Mouse (Mus musculus): ENCODE data around the gene Pole. TPM values are rescaled to one million over a fixed set of nuclear protein-coding genes. Genes with fewer than 3 reads are reported as not detected.

The Pole gene
- polyA plus RNA-seq, 1 experiment from 2014 or later = 8.2 TPM

DNA sequence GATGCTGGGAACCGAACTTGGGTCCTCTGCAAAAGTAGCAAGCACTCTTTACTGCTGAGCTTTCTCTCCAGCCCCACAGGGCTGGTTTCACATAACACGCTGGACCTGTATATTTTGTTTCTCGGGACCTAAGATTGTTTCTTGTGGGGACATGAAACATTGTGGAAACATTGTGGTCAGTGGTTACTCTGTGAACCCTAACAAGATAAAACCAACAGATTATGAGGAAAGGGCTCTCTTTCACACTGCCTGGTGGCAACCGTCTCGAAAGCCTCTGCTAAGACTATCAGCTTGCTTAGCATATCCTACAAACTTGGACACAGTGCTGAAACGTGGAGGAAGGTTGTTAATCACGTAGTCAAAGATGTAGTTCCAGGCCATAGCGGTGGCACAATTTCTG lies 60.9 kb downstream of the Pole start:
- Histone ChIP-seq H3K9ac (no peak overlapping the region), H3K4me2 (no peak overlapping the region), H3K9me3 (no peaks in the 10 kb centered on the region), H3K4me1 (replicated peaks) (peaks cover 16% of the 10 kb centered on the region), H3K4me3 (no peak overlapping the region), H3K27me3 (peaks cover 32% of the 10 kb centered on the region), H3K27ac (no peak overlapping the region), H3K36me3 (no peaks in the 10 kb centered on the region)
- ATAC-seq (ENCODE audit: low FRiP score) = no peak
- WGBS = 88% methylated on average over 8 of the region's 8 CpGs

DNA sequence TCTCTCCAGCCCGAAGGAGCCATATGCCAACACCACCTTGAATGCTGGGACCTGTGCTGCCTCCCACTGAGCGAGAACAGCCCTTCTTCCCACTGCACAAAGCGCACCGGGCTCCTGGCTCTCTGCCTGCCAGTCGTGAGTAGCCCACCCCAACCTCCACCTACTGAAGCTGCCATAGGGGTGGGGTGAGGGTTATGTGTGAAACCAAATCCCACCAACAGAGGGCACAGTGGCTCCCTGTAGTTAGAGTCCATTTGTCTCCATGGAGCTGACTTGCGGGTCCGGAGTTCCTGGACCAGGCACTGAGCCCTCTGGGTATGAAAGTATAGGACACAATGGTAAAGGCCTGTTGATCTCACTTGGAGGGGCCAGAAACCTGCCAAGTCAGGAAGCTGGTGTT lies 68.6 kb downstream of the Pole start:
- Histone ChIP-seq H3K9ac (no peak overlapping the region), H3K27ac (no peak overlapping the region), H3K4me2 (no peak overlapping the region), H3K9me3 (no peaks in the 10 kb centered on the region), H3K4me3 (no peak overlapping the region), H3K36me3 (no peaks in the 10 kb centered on the region), H3K4me1 (replicated peaks) (peaks cover 9% of the 10 kb centered on the region), H3K27me3 (peaks cover 19% of the 10 kb centered on the region)
- no peak for ATAC-seq (ENCODE audit: low FRiP score)
- WGBS = 12% methylated on average over 7 of the region's 7 CpGs

DNA sequence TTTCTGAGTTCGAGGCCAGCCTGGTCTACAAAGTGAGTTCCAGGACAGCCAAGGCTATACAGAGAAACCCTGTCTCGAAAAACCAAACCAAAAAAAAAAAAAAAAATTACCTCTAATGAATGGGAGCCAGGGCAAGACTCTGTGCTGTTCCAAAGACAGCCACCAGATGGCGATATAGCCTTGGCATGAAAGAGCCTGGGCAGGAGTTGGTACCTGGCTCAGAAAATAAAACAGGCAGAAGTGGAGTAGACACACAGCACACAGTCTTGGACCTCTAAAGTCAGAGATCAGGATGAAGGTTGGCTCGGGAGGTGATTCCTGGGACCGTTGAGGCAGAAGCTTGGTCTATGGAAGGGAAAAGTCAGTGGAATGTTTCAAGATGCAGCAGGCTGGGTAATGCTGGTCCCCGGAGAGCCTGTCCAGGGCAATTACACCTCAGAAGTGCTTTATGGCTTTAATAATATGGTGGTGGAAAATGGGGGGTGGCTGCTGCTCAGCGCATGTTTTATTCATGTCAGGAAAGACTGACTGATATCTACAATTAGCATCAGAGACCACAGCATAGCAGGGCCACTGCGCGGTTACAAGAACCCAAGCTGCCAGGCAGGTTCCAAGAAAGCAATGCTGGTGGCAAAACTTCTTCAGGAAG lies 71.5 kb downstream of the Pole start:
- H3K9ac ChIP-seq = no peak overlapping the region
- H3K36me3 ChIP-seq = peaks cover 11% of the 10 kb centered on the region; the same call in 1 of the 2 replicates
- 0 out of 2 replicates have a peak overlapping the region, but pooled peaks have one; percentile 12 for H3K27ac ChIP-seq
- H3K27me3 ChIP-seq = peaks cover 29% of the 10 kb centered on the region
- H3K4me2 ChIP-seq = no peak overlapping the region
- H3K4me1 ChIP-seq (replicated peaks) = peaks cover 9% of the 10 kb centered on the region
- peak; percentile 55 for ATAC-seq (ENCODE audit: low FRiP score)
- no peaks in the 10 kb centered on the region for H3K9me3 ChIP-seq
- no peak overlapping the region for H3K4me3 ChIP-seq
- 30% methylated on average over 9 of the region's 9 CpGs for WGBS

DNA sequence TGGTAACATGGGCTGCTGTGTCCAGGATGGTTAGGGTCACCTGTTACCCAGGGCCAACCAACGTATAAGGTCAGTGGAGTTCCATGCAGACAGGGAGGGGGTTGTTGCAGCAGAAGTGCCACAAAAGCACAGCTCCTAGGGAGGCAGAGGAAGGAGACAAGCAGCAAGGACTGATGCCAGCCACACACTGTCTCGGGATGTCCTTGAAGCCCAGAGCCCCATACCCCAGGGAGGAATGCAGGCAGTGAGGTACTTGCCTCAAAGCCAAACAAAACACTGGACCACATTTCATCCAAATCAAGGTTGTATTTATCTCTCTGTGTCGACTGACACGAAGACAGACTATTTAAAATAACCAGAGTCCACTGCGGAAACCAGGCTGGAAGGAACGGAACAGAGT lies 75.4 kb downstream of the Pole start:
- Histone ChIP-seq H3K27ac (no peak overlapping the region), H3K27me3 (peaks cover 16% of the 10 kb centered on the region), H3K9ac (no peak overlapping the region), H3K4me2 (no peak overlapping the region), H3K4me1 (replicated peaks) (peaks cover 18% of the 10 kb centered on the region), H3K9me3 (no peaks in the 10 kb centered on the region), H3K36me3 (peaks cover 20% of the 10 kb centered on the region; the same call in 1 of the 2 replicates), H3K4me3 (no peak overlapping the region)
- ATAC-seq (ENCODE audit: low FRiP score) = no peak
- WGBS = 86% methylated on average over 6 of the region's 6 CpGs

DNA sequence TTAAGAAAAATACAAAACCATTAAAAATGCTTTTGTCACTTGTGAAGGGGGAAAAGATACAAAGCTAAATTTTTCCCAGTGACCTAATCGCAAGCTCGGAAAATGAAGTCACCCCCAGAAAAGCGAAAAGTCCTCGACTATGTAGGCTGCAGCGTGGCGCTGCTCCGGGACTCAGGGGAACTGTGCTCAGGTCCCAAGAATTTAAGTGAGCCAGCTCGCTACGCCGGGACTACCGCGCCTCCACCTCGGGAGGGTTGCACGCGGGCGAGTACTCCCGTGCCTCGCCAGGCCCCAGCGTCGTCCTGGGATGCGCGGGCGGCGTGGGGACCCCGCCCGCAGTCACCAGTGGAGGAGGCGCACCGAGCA lies 76.7 kb downstream of the Pole start:
- Histone ChIP-seq H3K36me3 (peaks cover 30% of the 10 kb centered on the region), H3K27ac (no peak overlapping the region), H3K4me2 (peak overlapping the region; percentile 74), H3K4me3 (peak overlapping the region; percentile 44), H3K9ac (peak overlapping the region; percentile 71), H3K27me3 (peaks cover 16% of the 10 kb centered on the region), H3K9me3 (no peaks in the 10 kb centered on the region), H3K4me1 (replicated peaks) (peaks cover 16% of the 10 kb centered on the region)
- ATAC-seq (ENCODE audit: low FRiP score) = no peak
- 1% methylated on average over 28 of the region's 28 CpGs for WGBS

DNA sequence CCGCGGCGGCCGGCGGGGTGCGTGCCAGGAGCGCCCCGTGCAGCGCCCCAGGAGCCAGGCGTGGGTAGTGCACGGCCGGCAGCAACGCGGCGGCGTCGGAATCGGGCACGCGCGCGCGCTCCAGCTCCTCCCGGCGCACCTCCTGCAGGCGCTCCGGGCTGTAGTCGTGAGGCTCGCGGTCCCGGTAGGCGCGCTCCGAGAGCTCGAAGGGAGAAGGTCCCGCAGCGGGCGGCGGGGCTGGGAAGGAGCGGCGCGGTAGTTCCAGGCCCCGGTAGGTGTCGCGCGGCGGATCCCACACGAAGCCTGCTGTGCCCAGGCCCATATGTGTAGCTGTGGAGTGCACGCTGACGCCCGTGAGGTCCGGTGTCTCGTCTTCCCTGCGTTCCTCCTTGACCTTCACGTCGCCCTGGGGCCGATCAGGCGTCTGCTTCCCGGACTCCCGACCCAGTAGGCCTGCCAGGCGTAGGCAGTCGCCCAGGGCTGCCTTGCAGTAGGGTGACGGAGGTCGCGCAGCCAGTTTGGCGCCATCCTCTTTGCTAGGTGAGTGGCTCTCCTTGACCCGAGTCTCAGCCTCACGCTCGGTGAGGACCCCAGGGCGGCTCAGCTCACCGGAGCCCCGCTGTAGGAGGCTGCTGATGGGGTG lies 77.2 kb downstream of the Pole start:
- peak overlapping the region; percentile 58; the same call in 1 of the 2 replicates for H3K27ac ChIP-seq
- peak overlapping the region; percentile 74 for H3K4me2 ChIP-seq
- H3K4me3 ChIP-seq = peak overlapping the region; percentile 44
- H3K4me1 ChIP-seq (replicated peaks) = peaks cover 14% of the 10 kb centered on the region
- 1% methylated on average over 72 of the region's 72 CpGs for WGBS
- H3K36me3 ChIP-seq = peaks cover 35% of the 10 kb centered on the region
- H3K9me3 ChIP-seq = no peaks in the 10 kb centered on the region
- peaks cover 16% of the 10 kb centered on the region for H3K27me3 ChIP-seq
- peak; percentile 77 for ATAC-seq (ENCODE audit: low FRiP score)
- H3K9ac ChIP-seq = peak overlapping the region; percentile 71

DNA sequence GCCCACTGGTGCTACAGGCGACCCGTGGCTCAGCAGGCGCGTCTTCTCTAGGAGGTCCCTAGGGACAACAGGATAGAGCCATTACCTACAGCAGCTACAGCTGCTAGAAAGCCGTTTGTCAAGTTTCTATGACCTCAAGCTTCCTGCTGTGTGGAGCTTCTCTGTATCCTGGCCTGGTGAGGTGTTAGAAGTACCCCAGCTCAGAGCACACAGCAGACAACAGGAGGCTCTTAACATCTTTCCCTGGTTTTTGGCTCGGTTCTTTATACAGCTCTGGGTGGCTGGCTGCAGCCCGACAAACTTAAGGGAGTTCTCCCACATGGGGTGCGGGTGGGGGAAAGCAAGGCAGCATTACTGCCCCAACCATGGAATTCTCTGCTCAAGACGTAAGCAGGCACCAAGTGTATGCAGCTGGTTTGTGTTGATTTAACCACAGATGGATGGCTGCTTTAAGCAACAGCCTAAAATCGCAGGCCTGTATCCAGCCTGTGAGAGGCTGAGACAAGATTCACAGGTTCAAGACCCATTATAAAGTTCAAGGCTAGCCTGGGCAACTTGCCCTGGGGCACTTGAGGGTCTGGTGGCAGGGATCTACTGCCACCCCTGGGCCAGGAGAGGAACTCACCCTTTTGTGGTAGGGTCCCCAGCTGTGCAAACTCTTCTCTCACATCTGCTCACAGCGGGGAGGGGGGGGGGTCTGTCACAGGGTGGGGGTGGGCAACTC lies 77.9 kb downstream of the Pole start:
- H3K36me3 ChIP-seq = peaks cover 41% of the 10 kb centered on the region
- H3K4me1 ChIP-seq (replicated peaks) = peaks cover 14% of the 10 kb centered on the region
- no peaks in the 10 kb centered on the region for H3K9me3 ChIP-seq
- peaks cover 16% of the 10 kb centered on the region for H3K27me3 ChIP-seq
- 24% methylated on average over 11 of the region's 11 CpGs for WGBS
- ATAC-seq (ENCODE audit: low FRiP score) = peak; percentile 46
- peak overlapping the region; percentile 71 for H3K9ac ChIP-seq
- peak overlapping the region; percentile 74 for H3K4me2 ChIP-seq
- H3K4me3 ChIP-seq = peak overlapping the region; percentile 44
- H3K27ac ChIP-seq = no peak overlapping the region

DNA sequence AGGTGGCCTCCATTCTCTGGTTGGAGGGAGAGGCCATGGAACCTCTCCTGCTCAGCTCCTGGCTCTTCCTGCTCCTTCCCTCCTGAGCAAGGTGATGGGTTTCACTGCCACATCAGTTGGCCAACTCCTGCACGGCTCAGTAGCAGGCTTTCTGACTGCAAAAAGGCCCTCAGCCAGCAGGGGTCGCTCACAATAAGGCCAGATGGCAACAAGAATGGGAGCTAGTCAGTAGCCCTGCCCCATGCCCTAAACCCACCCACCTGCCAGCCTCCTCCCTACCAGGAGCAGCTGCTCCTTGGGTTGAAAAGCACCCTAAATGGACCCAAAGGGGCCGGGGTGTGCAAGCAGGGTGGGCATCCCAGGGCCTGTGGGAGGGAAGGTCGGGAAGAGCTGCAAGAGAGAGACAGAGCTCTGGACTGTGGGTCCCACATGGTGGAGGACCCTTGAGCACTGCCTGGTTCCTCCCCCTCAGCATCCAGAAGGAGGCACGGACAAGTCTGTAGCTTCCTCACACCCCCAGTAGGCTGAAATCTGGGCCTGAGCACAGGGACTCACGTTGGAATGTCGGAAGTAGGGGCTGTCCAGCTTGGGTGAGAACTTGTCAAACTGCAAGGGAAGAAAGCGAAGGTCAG lies 90.8 kb downstream of the Pole start:
- no peaks in the 10 kb centered on the region for H3K27me3 ChIP-seq
- no peaks in the 10 kb centered on the region for H3K9me3 ChIP-seq
- H3K4me1 ChIP-seq (replicated peaks) = 0 out of 2 replicates have a peak, but pooled peaks cover 6% of the 10 kb centered on the region
- H3K4me3 ChIP-seq = no peak overlapping the region
- peaks cover 77% of the 10 kb centered on the region for H3K36me3 ChIP-seq
- H3K4me2 ChIP-seq = no peak overlapping the region
- peak; percentile 36 for ATAC-seq (ENCODE audit: low FRiP score)
- 56% methylated on average over 8 of the region's 8 CpGs for WGBS
- no peak overlapping the region for H3K9ac ChIP-seq
- H3K27ac ChIP-seq = 0 out of 2 replicates have a peak overlapping the region, but pooled peaks have one; percentile 14

DNA sequence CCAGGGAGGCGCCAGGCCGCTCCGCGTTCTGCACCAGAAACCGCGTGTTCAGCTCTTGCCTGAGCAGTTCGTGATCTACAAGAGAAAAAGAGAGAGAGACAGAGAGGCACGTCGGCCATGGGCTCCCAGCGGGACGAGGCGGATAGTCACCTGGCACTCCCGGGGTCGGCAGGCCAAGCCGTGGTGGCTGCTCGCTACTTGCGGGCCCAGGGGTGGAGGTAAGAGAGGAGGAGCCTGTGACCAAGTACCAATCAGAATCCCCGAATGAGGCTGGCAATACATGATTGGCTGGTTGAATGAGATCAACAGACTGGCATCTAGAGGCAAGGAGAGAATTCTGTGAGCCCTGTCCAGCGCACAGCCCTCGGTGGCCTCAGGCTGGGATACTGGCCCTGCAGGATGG lies 92.1 kb downstream of the Pole start:
- 25% methylated on average over 20 of the region's 20 CpGs for WGBS
- peaks cover 76% of the 10 kb centered on the region for H3K36me3 ChIP-seq

DNA sequence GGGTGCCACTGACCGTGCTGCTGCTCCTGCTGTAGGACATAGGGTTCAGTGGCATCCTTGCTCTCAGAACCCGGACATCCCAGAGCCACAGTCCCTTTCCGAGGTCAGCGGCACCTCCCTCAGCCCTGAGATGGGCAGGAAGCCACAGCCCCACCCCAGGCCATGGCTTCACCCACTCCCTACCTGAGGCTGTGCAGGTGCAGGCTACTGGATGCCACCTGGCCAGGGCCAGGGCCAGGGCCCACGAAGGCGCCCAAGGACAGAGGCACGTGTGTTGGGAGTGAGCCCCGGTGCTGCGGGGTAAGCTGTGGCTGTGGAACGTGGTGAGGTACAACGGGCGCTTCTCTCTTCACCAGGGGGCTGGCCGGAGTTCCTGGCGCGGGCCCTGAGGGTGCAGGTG lies 93.0 kb downstream of the Pole start:
- WGBS = 88% methylated on average over 15 of the region's 15 CpGs
- ATAC-seq (ENCODE audit: low FRiP score) = 0 out of 2 replicates have a peak, but pooled peaks have one; percentile 19
- H3K27ac ChIP-seq = no peak overlapping the region

More for the DNA sequence above, 92.1 kb downstream of the Pole start:
- 0 out of 2 replicates have a peak, but pooled peaks cover 9% of the 10 kb centered on the region for H3K4me1 ChIP-seq (replicated peaks)
- ATAC-seq (ENCODE audit: low FRiP score) = no peak
- no peak overlapping the region for H3K4me3 ChIP-seq
- no peak overlapping the region for H3K9ac ChIP-seq
- no peaks in the 10 kb centered on the region for H3K27me3 ChIP-seq
- no peak overlapping the region for H3K4me2 ChIP-seq
- no peaks in the 10 kb centered on the region for H3K9me3 ChIP-seq
- H3K27ac ChIP-seq = no peak overlapping the region

DNA sequence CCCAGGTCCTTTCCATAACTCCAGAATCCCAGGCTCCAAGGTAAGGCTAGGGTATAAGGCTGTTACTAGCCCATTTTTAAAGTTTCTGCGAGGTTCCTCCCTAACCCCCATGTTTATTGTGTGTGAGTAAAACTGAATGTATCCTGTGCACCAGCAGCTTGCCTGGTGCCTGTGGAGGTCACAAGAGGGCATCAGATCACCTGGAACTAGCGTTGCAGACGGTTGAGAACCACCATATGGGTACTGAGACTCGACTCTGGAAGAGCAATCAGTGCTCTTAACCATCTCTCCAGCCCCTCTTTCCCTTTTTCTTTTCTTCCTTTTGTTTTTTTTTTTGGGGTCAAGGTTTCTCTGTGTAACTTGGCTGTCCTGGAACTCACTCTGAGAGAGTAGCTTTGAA lies 93.7 kb downstream of the Pole start:
- Histone ChIP-seq H3K27ac (no peak overlapping the region), H3K9ac (no peak overlapping the region), H3K4me2 (no peak overlapping the region), H3K36me3 (peaks cover 59% of the 10 kb centered on the region), H3K27me3 (no peaks in the 10 kb centered on the region), H3K4me3 (no peak overlapping the region), H3K9me3 (no peaks in the 10 kb centered on the region), H3K4me1 (replicated peaks) (peaks cover 25% of the 10 kb centered on the region)
- ATAC-seq (ENCODE audit: low FRiP score) = no peak
- WGBS = 90% methylated on average over 4 of the region's 4 CpGs

More for the DNA sequence above, 93.0 kb downstream of the Pole start:
- H3K4me3 ChIP-seq = no peak overlapping the region
- no peak overlapping the region for H3K4me2 ChIP-seq
- no peaks in the 10 kb centered on the region for H3K27me3 ChIP-seq
- H3K9ac ChIP-seq = no peak overlapping the region
- peaks cover 67% of the 10 kb centered on the region for H3K36me3 ChIP-seq
- H3K9me3 ChIP-seq = no peaks in the 10 kb centered on the region
- H3K4me1 ChIP-seq (replicated peaks) = peaks cover 18% of the 10 kb centered on the region

DNA sequence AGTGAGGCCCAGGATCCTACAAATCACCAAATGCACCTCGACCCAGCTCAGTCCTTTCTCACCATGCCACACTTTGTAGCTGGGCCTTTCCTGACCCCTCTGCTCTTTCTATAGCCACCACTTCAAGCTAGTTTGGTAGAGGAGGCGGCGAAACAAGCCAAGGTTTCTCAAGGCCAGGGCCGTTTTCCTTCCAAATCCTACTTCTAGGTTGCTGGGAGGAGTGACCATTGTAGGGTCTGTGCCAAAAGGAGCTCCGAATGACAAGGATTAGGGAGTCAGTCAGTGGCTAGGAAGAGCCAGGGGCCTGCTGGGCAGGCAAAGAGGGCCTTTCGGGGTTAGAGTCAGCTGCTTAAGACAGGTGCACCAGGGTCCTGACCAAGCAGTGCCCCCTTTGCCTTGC lies 98.4 kb downstream of the Pole start:
- H3K36me3 ChIP-seq = peaks cover 14% of the 10 kb centered on the region
- no peaks in the 10 kb centered on the region for H3K9me3 ChIP-seq
- H3K4me1 ChIP-seq (replicated peaks) = peaks cover 43% of the 10 kb centered on the region
- ATAC-seq (ENCODE audit: low FRiP score) = no peak
- WGBS = 81% methylated on average over 6 of the region's 6 CpGs
- H3K9ac ChIP-seq = peak overlapping the region; percentile 81
- peak overlapping the region; percentile 65 for H3K4me2 ChIP-seq
- no peak overlapping the region for H3K27ac ChIP-seq
- peak overlapping the region; percentile 71 for H3K4me3 ChIP-seq
- H3K27me3 ChIP-seq = peaks cover 8% of the 10 kb centered on the region

Measured in hindbrain, embryonic 13.5 days (tissue).